Mouse (Mus musculus) left cerebral cortex, adult 11 months (tissue): ENCODE measurements around the gene Drg1.
"Not testable (repeated sequence)": the region's sequence is repeated elsewhere in the genome, so short reads cannot be mapped to it uniquely, and the experiment has no call there.

Experiments
- DNase-seq: peaks from one replicate; pipeline ENCODE4 v3.0.0; 2022; ENCODE audit warnings: low spot score

Gene Drg1

DNA sequence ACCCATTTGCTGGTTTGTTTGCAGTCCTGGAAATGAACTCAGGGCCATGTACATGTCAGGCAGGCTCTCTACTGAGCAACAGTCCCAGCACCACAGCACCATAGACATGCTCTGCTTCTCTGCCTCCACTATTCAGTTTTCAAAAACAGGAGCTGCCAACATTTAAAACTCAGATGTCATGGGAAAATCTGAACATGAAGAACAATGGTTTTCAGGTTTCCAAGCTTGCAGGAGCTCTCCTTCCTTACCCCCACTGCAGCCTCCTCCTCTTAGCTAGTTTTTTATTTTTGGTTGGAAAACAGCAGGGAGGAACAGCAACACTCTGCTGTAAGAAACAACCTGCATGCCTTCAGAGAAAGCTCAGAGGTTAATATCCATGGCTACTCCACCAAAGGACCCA lies 99.9 kb downstream of the Drg1 start:
- DNase-seq = not testable (repeated sequence)

DNA sequence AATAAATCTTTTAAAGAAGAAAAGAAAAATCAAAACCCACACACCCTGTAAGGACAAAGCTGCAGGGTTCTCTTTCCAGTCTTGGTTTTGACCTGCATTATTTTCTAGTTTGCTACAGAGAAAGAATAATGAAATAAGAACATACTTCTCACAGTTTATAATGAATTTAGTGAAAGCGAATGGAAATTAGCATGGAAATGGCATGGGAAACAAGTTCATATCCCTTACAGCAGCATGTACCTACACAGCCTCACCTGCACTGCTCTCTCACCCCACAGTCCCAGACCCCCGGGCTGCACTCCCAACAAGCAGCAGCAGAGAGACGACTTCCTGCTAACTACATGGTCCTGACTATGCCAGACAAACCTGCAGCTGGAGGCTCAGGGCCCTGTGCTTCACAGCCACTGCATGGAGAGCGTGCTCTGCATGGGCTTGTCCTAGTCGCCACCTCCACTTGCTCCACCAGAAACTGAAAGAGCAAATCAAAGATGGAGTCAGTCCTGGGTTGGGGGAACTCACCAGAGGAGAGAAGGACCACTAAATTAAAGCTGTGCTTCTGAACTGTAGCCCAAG lies 100.9 kb downstream of the Drg1 start:
- DNase-seq = not testable (repeated sequence)

DNA sequence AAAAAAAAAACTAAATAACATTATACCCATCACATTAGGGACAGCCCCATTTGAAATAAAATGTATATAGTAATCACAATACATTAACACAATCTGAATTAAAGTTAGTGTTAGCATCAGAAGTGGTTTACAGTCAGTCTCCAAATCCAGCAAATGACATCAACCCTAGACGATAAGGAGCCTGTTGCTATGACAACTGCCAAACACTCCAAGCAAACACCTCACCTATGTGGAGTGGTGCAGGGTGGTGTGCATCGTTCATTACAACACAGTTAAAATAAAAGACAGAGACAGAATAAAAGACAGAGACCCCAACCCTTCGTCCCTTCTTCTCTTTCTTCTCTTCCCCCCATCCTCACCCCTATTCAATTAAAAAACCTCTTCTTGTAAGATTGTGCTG lies 102.6 kb downstream of the Drg1 start:
- not testable (repeated sequence) for DNase-seq

DNA sequence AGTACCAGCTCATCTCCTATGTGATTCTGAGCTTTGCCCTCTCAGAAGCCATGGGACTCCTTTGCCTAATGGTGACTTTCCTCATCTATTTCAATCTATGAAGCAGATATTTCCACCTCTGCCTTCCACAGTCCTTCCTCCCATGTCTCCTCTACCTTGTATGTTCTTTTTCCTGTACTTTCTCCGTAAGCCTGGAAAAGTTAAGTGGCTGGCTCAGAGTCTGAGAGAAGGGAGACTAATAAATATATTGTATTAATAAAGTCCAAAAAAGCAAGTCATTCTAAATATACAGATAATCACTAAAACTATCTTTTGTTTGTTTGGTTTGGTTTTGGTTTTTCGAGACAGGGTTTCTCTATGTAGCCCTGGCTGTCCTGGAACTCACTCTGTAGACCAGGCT lies 103.1 kb downstream of the Drg1 start:
- DNase-seq = not testable (repeated sequence)

DNA sequence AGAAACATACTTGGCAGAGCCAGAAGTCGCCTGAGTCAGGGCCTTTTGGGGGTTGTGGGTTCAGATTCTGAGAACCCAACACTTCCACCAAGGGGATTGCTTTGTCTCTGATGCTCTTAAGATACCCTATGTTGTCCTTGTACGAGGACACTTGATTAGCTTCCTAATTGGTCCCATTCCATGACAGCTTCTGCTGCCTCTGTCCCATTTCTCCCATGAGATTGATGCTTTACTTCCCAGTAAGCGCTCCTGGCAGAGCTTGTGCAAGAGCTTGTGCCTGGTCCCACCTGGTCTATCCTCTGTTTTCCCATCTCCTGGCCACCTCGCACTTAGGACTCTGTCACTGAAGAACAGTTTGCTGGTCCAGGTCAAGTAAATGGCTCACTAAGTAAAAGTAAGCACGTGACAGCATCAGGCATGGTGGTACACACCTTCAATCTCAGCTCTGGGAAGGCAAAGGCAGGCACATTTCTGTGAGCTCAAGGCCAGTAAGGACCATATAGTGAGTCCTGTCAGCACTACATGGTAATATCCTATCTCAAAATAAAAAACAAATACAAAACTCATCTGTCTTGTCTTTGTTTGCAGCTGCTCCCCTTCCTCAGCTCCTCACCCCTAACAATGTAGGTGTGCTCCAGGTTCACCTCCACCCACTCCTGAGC lies 103.8 kb downstream of the Drg1 start:
- DNase-seq = not testable (repeated sequence)

DNA sequence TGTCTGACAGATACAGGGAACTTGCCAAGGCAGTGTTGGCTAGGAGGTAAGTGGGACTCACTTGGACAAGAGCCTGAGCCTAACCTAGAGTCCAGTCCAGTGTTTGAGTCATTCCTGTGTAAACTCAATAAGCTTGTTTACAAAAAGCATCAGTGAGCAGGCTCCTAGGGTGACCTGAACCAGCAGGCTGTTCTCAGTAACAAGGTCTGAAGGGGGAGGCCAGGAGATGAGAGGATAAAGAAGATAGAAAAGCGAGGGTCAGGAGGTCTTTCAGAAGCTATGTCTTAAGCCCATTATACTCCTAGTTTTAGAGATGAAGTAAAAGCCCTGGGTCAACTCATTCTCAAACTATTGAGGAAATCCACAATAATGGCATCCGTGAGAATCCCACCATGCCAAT lies 104.8 kb downstream of the Drg1 start:
- not testable (repeated sequence) for DNase-seq

DNA sequence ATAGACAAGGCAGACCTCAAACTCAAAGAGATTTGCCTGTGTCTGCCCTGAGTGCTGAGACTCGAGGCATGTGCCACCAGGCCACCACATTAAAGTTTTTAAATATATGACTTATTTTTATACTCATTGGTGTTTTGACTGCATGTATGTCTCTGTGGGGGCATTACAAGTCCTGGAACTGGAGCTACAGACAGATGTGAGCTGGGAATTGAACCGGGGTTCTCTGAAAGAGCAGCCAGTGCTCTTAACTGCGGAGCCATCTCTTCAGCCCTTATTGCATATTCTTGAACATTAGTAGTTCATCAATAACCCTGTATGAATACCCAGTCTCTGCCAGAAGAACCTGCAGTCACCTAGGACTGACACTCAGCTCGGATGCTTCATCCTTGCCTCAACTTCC lies 107.4 kb downstream of the Drg1 start:
- not testable (repeated sequence) for DNase-seq

DNA sequence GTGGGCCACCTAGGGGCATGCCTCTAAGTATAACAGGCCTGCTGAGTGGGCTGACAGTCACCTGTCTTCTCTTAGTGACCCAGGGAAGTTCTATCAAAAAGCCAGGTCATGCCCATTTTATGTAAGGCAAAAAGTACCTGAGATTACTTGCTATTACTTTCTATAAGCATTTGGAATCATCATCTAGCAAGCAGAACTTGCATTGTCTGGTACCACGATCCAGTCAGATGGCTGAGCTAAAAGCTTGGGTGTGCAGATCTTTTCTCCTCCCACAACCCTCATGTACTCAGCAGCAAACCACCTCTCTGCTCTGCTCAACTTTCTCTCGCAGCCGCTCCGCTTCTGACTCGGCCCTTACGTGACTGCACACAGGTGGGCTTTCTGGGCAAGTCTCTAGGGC lies 108.2 kb downstream of the Drg1 start:
- not testable (repeated sequence) for DNase-seq

DNA sequence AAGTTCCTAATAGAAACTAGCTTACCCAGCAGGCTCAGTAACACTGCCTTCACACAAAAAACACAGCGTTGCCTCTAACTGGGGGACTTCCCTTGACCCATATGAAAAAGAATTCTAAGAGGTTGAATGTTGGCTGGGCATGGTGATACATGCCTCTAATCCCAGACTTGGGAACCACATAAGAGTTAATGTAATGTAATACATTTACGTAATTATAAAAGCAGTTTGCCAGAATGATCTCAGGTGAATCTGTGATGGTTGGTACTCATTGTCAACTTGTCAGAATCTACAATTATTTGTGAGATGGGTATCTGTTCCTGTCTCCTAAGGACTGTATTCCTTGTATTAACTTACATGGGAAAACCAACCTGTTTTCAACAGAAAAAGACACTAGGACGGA lies 109.2 kb downstream of the Drg1 start:
- DNase-seq = not testable (repeated sequence)

DNA sequence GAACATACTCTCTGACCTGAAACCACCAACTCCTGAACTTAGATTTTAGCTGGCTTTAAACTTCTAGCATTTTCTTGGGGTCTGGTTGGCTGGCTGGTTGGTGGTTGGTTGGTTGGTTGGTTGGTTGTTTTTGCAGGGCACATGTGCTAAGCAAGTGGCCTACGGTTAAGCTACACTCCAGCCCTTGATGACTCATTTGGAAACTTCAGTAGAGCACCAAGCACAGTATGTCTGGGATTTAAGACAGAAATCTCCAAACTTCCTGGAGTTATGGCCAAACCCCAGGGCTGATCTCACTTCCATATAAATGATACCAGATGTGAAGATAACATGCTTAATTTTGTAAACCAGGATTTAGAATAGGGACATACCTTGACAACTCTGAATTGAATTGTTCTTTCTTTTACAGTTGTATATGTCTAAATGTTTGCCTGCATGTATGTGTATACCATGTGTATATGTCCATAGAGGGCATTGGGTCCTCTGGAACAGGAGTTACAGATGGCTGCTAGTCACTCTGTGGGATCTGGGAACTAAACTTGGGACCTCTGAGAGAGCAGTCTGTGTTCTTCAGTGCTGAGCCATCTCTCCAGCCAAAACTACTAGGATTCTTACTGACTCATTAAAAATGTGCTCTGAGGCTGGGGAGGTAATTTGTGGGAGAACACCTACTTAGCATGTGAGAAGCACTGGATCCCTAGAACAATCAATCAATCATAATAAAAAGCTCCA lies 112.4 kb downstream of the Drg1 start:
- DNase-seq = not testable (repeated sequence)

DNA sequence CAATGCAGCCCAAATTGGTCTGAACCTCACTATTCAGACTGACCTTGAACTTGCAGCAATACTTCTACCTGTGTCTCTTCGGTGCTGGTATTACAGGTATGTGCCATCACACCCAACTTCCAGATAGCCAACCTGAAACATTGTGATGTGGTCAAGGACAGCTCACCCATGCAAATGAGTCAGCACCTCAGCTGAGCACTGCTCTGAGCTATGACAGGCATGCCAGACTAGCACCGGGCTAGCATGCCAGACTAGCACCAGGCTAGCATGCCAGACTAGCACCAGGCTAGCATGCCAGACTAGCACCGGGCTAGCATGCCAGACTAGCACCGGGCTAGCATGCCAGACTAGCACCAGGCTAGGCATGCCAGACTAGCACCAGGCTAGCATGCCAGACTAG lies 114.9 kb downstream of the Drg1 start:
- DNase-seq = not testable (repeated sequence)

DNA sequence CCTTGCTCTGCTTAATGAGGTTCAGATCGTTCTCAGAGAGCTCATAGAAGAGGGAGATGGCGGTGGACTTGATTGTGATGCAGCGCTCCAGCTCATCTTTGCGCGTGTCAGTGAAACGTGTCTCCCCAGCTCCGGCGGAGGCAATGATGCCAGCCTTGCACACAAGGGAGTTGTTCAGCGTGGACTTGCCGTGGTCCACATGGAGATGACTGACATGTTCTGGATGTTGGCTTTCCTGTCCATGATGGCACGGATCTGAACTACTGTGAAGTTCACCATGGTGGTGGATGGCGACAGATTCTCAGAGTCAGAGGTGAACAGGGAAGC lies 115.6 kb downstream of the Drg1 start:
- DNase-seq = not testable (repeated sequence)

DNA sequence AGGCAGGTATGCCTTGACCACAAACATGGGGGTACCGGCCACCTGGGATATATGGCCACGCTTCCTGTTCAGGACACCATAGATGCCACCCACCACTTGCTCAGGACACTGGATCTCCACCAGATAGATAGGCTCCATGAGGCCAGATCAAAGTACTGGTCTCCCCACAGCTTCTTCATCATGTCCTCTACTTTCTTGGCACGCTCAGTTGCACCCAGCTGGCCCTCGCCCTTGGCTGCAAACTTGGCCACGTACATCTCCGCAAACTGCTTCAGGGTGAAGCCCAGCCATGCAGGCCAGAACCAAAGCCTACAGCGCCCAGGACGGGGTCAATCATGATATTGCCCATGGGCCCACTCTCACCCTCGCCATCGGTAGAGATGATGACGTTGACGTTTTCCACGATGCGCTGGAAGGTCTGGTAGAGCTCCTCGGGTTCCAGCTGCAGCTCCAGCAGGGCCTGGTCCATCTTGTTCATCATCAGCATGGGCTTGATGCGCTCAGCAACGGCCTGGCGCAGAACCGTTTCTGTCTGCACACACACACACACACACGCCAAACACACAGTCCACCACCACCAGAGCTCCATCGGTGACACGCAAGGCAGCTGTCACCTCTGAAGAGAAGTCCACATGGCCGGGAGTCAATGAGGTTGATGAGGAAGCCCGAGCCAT lies 116.1 kb downstream of the Drg1 start:
- not testable (repeated sequence) for DNase-seq

DNA sequence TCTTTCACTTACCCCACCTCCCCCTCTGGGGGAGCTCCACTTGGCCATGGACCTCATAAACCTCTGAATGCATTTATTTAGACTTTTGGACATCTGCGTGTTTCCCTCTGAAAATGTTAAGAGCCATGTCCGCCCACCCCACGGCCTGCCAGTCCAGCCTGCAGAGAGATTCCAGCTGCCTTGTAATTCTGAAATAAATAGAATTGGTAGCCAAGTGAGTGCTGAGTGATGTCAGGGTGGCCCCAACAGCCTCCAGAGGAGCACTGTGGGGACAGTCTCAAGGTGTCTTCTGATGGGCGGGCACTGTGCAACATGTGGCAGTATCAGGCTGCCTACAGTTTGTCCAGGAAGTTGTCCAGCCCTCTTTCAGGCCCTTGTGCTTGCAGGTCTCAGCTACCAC lies 116.7 kb downstream of the Drg1 start:
- DNase-seq = not testable (repeated sequence)

DNA sequence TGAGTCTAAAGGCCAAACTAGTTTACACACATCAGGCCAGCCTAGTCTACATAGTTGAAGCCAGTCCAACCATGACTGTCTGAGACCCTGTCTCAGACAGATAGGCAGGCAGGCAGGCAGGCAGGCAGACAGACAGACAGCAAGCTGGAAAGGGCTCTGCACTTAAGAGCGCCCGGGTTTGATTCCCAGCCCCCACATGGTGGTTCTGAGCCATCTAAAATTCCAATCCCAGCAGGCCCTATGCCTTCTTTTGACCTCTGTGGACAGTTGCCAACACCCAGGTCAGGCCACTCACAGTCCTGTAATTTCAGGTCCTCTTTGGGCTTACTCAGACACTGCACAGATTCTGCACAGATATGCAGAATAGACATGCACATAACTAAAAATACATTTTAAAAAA lies 119.4 kb downstream of the Drg1 start:
- not testable (repeated sequence) for DNase-seq

DNA sequence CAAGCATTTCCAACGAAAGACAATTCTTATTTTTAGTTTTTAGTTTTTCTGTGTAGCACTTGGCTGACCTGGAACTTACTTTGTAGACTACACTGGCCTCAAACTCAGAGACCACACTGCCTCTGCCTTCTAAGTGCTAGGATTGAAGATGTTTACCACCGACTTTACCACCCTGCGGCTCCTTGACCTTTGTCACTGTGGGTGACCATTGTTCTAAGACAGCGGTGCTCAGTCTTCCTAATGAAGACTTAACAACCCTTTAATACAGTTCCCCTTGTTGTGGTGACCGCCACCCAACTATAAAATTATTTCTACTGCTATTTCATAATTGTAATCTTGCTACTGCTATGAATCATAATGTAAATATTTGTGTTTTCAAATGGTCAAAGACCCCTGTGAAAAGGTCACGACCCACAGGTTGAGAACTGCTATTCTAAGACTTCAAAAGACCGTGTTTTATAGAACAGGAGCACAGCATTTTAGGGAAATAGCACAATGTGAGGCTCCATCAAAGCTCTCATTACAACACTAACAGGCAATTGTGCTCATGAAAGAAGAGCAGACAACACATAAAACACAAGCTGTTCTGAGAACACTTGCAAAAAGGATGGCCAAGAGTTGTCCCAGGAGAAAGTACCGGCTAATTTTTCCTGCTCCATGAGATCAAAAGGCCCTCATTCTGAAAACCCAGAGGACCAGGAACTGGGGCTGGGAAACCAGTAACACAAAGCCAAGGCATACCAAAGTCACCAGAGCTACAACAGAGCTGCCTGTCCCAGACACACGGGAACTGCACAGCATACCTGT lies 120.7 kb downstream of the Drg1 start:
- not testable (repeated sequence) for DNase-seq

DNA sequence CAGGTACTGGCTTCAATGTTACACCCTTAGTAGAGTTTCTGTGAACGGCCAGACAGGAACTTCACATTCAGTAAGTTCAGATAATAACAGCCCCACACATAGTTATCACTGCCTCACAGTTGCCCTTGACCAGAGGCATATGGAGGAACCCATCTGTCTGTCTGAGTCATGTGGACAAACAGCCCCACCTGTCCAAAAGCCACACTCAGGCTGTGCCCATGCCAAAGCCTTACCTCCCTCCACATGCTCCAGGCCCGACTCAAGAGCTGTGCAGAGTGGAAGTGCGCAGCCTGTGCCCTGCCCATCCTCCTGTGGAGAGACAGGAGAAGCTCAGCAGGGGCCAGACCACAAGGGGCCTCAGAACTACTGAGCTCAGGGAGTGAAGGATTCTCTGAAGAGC lies 122.2 kb downstream of the Drg1 start:
- not testable (repeated sequence) for DNase-seq

DNA sequence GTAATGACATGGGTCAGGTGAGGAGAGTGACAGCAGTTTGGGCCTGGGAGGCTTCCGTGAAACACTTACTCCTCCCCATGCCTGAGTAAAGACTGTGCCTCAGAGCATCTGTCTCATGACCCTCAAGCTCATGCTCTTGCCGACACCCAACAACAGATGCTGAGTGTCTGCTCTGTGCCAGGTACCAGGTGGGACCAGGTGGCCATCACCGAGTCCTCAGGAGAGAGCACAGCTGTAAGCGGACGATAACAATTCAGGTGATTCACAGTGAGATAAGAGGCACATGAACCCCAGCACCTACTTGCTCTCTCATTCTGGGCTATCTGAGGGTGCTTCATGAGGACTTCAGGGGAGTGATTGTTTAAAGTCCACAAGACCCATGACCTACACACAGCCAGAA lies 123.8 kb downstream of the Drg1 start:
- DNase-seq = peak; percentile 79

DNA sequence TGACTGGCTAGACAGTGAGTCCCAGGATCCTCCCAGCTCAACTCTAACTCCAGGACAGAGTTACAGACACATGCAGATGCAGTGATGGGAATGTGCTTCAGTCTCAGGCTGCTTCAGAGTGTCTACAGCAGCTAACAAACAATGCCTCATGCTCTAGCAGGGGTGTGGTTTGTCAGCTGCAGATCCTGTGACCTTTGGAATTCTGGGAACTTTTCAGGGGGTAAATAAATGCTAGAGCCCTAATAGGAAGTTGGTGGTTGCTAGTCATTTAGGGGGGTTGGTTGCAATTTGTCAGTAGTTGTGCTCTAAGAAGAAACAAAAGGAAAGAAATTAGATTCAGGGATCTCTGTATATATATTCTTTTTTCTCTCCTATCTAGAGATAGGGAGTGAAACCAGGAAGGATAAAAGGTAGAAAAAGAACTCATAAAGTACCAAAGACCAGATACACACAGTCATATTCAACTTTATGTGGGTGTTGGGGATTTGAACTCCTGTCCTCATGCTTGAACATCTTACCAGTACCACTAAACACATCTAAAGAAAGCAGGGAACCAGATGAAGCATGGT lies 125.2 kb downstream of the Drg1 start:
- not testable (repeated sequence) for DNase-seq

DNA sequence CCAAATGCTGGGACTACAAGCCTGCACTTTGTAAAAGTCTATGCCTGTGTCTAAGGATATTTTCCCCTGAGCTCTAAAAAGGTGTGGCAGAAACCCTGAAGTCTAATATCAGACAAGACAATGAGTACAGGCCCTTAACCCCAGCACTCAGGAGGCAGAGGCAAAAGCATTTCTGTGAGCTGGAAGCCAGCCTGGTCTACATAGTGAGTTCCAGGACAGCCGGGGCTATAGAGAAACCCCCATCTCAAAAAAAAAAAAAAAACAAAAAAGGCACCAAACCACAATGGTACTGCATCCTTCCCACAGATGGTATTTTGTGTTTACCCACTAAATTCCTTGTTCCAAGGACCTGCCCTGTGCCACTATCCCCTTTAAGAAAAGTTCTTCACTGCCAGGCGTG lies 127.9 kb downstream of the Drg1 start:
- not testable (repeated sequence) for DNase-seq
